Mouse (Mus musculus) cerebellum, adult 2 months (tissue): ENCODE measurements at regions not wholly inside any gene's neighbourhood (a gene's known extent, or its start where the extent isn't known, plus 50 kb on each side); places are given as distances from the start of the nearest gene placed in this dataset.

Source experiments
- CTCF ChIP-seq: fragments of 200-500 bp; IDR thresholded peaks from 2 replicates; pipeline ENCODE4 v1.5.1; 2011; ENCODE audit warnings: low read depth, mild to moderate bottlenecking, control low read depth, low read length, moderate library complexity, borderline replicate concordance; ENCODE audit not compliant: insufficient read depth
- POLR2A ChIP-seq: fragments of 200-500 bp; IDR thresholded peaks from 2 replicates; pipeline ENCODE4 v1.6.1; 2011; ENCODE audit warnings: low read length, control low read depth, borderline replicate concordance; ENCODE audit not compliant: insufficient read depth

- TF ChIP-seq POLR2A (no peak), CTCF (no peak)
These were observed 450.5 kb downstream of the Bnc2 start for GRCm38 (mm10) chr4:84224556-84224955.
